Mouse (Mus musculus) myocyte (in vitro differentiated cells): Measurements from ENCODE around the gene Pex12.

Experiments used
- MAX ChIP-seq: IDR thresholded peaks from one replicate; pipeline ENCODE4 v1.6.1; 2011; ENCODE audit warnings: low read depth, mild to moderate bottlenecking, control low read depth
- MYOG ChIP-seq, 3 experiments: IDR thresholded peaks; one replicate each; pipeline ENCODE4 v1.6.1; 2011; ENCODE audit warnings: control low read depth in 2 of 3, low read depth in 2 of 3, mild to moderate bottlenecking in 2 of 3; ENCODE audit not compliant: insufficient read length in 2 of 3, control insufficient read depth in 1 of 3, insufficient read depth in 1 of 3
- POLR2A ChIP-seq: IDR thresholded peaks from one replicate; pipeline ENCODE4 v1.6.1; 2011; ENCODE audit warnings: low read depth, mild to moderate bottlenecking, control low read depth, moderate library complexity; ENCODE audit not compliant: insufficient read length
- SRF ChIP-seq: IDR thresholded peaks from one replicate; pipeline ENCODE4 v1.6.1; 2011; ENCODE audit warnings: low read depth; ENCODE audit not compliant: control insufficient read depth, insufficient read length
- TCF12 ChIP-seq: IDR thresholded peaks from one replicate; pipeline ENCODE4 v1.6.1; 2011; ENCODE audit warnings: mild to moderate bottlenecking, control low read depth; ENCODE audit not compliant: poor library complexity, insufficient read depth, severe bottlenecking
- USF1 ChIP-seq: IDR thresholded peaks from one replicate; pipeline ENCODE4 v1.6.1; 2011; ENCODE audit warnings: low read depth, mild to moderate bottlenecking, control low read depth, moderate library complexity

DNA sequence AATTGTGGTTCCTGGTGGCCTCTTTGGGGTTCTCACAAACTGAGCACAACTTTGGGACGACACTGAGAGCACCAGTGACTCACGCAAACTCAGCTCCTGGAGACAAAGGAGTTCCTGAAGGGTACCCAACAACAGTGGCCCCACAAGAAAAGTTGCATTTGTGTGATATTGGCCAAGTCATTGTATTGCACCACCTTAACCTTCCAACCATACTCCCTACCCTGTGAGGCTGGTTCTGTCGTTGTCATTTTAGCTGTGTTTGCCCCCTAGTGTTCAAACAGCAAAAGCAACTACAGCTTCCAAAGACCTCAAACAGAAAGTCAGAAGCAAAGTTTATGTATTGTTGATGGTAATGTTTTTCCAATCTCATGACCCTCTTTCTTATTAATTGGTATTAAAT, 39.2 kb downstream of the Pex12 start:
- TF ChIP-seq POLR2A (no peak), SRF (no peak), TCF12 (no peak), USF1 (no peak), MYOG (IDR thresholded peaks at IDR 0.05; ENCODE audit: control insufficient read depth in 1 of 3, insufficient read depth in 1 of 3, insufficient read length in 2 of 3, low read depth in 2 of 3) (no peak), MAX (no peak)
